Mouse (Mus musculus) midbrain, postnatal 0 days (tissue): ENCODE measurements around the gene Col13a1. TPM values are rescaled to one million over a fixed set of nuclear protein-coding genes. Genes with fewer than 3 reads are reported as not detected.

Experiments used
- ATAC-seq: fragments of 200-750 bp; cut with Nextera tagmentation; 2 replicates; pipeline ENCODE4 v1.8.0; 2017; ENCODE audit warnings: moderate number of reproducible peaks, mild to moderate bottlenecking, moderate TSS enrichment, moderate library complexity; ENCODE audit not compliant: low FRiP score
- DNase-seq: peaks from one replicate; pipeline ENCODE4 v3.0.0-alpha.2; 2015; ENCODE audit warnings: low spot score
- H3K27ac ChIP-seq: fragments of 300-500 bp; sonication (generic); 2 replicates; pipeline ENCODE4 v1.5.1; 2014; ENCODE audit warnings: low read depth, mild to moderate bottlenecking, low read length, mixed read lengths
- H3K27me3 ChIP-seq: fragments of 300-500 bp; sonication (generic); 2 replicates; pipeline ENCODE4 v1.6.1; 2014; ENCODE audit warnings: low read length, control low read depth, mixed read lengths; ENCODE audit not compliant: insufficient read depth
- H3K36me3 ChIP-seq: fragments of 300-500 bp; sonication (generic); 2 replicates; pipeline ENCODE4 v1.6.1; 2014; ENCODE audit warnings: low read length, control low read depth, mixed read lengths; ENCODE audit not compliant: insufficient read depth
- H3K4me1 ChIP-seq: fragments of 300-500 bp; sonication (generic); 2 replicates; pipeline ENCODE4 v1.6.1; 2014; ENCODE audit warnings: mild to moderate bottlenecking, control low read depth, antibody characterized with exemption, low read length, mixed read lengths; ENCODE audit not compliant: insufficient read depth
- H3K4me2 ChIP-seq: fragments of 300-500 bp; sonication (generic); 2 replicates; pipeline ENCODE4 v1.6.1; 2014; ENCODE audit warnings: low read depth, mild to moderate bottlenecking, low read length, mixed read lengths; ENCODE audit not compliant: poor library complexity, severe bottlenecking
- H3K4me3 ChIP-seq: fragments of 300-500 bp; sonication (generic); 2 replicates; pipeline ENCODE4 v1.5.1; 2014; ENCODE audit warnings: low read depth, mild to moderate bottlenecking, low read length, moderate library complexity
- H3K9ac ChIP-seq: fragments of 300-500 bp; sonication (generic); replicated peaks from 2 replicates; pipeline ENCODE4 v1.6.1; 2014; ENCODE audit warnings: mild to moderate bottlenecking, low read length, moderate library complexity, mixed read lengths; ENCODE audit not compliant: poor library complexity, severe bottlenecking
- H3K9me3 ChIP-seq: fragments of 300-500 bp; sonication (generic); 2 replicates; pipeline ENCODE4 v1.6.1; 2016; ENCODE audit warnings: low read length, control low read depth
- CTCF ChIP-seq: IDR thresholded peaks from 2 replicates; pipeline ENCODE4 v1.5.1; 2016; ENCODE audit warnings: antibody characterized with exemption, mild to moderate bottlenecking
- WGBS: fragments of 180-500 bp; shearing (Covaris S2); extraction: QIAGEN DNeasy Blood & Tissue Kit; methylation state at CpG from one replicate; pipeline ENCODE4 v1.1.7; 2014; 5-methylcytosine and 5-hydroxymethylcytosine counted together
- polyA plus RNA-seq: library from polyadenylated mRNA; unstranded; fragments of >200 nt; fragmentation: Nextera tagmentation; extraction: Ambion mirVana; gene quantifications from 2 replicates; pipeline ENCODE4 v1.2.1, GENCODE M21; 2015
- total RNA-seq: library from RNA; depleted of rRNA; stranded (reverse); fragments of >200 nt; gene quantifications from 2 replicates; pipeline ENCODE4 v1.2.3, GENCODE M21; 2014

Gene Col13a1
- total and polyA plus RNA-seq, 2 experiments from 2014 or later, result 1.2 to 3.7 TPM

DNA sequence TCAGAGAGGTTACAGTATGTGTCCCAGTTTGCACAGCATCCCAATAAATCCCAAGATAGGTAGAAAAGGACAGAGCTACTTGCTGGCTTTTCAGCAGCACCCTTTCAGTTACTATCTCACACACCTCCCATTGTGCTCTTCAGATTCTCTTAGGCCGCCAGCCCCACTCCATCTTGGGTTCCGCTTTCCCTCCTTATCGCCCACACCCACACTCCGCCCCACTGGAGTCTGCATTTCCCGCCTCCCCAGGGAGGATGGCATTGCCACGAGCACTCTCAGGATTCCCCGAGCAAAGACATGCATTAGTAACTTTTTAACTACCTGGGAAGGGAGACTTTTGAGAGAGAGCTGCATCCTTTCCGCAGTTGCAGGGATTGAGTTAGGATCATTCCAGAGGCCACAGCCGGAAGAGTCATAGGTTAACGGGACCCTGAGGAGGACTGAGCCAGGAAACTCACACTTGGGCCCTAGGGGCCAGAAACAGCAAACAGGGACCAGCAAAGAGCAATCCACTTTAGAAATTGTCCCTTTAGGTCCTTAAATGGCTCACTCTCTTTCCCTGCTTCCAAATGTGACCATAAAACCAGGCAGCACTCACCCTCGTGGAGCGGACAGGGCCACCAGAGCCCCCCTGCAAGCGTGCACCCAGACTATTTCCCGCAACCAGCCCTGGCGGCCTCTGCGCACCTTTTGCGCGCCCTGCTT, 1.4 kb downstream of the Col13a1 start:
- H3K9me3 ChIP-seq, result no peaks in the 10 kb centered on the region
- ATAC-seq (no peak), DNase-seq (no peak)
- H3K27me3 ChIP-seq, result peaks cover 52% of the 10 kb centered on the region
- H3K27ac ChIP-seq, result no peak overlapping the region
- peaks cover 12% of the 10 kb centered on the region for H3K4me1 ChIP-seq
- no peak for TF ChIP-seq CTCF
- H3K4me3 ChIP-seq, result peak overlapping the region; percentile 41
- peak overlapping the region; percentile 78 for H3K4me2 ChIP-seq
- WGBS, result 6% methylated on average over 18 of the region's 18 CpGs
- no peak overlapping the region for H3K9ac ChIP-seq
- no peaks in the 10 kb centered on the region for H3K36me3 ChIP-seq

DNA sequence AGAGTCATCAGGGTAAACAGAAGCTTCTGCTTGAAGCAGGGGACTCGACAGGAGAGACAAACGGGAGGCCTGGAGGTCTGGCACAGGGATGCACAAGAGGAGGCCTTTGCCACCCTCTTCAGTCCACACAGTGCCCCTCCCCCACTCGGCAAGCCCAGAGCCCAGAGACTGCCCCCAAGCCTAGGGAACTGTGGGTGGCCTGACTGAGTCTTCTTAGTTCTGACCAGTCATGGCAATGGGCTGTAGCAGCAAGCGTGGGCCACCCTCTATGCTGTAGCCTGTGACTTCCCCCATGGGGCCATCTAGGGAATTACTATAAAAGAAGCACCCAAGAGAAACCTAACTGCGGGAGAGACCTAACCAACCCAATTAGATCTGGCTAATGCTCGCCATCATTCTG, 1.9 kb downstream of the Col13a1 start:
- Histone ChIP-seq H3K4me2 (no peak overlapping the region), H3K36me3 (no peaks in the 10 kb centered on the region), H3K27me3 (peaks cover 51% of the 10 kb centered on the region), H3K9me3 (no peaks in the 10 kb centered on the region), H3K4me3 (no peak overlapping the region), H3K9ac (no peak overlapping the region), H3K27ac (no peak overlapping the region), H3K4me1 (peaks cover 12% of the 10 kb centered on the region)
- 0 out of 2 replicates have a peak, but pooled peaks have one; percentile 18 for ATAC-seq
- peak; percentile 44 for TF ChIP-seq CTCF
- peak; percentile 22 for DNase-seq
- WGBS, result 11% methylated on average over 6 of the region's 6 CpGs

DNA sequence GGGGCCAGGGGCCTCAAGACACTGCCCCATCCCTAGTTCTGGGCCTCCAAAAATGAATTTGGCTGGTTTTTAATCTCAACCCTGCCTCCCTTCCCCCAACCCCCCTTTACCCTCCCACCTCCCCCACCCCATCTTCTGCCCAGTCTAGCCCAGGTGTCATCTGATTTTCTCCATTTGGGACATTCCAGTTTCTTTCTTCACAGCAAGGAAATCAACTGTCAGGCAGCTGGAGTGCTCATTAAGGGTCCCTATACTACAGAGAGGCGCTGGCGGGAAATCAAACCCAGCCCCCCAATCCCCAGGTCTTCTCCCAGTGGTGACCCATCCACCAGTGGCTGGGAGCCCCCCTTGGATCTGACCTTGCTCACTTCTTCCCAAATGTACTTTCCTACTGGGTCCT, 4.3 kb downstream of the Col13a1 start:
- no peak for ATAC-seq
- no peak for DNase-seq
- H3K27ac ChIP-seq, result no peak overlapping the region
- H3K27me3 ChIP-seq, result peaks cover 42% of the 10 kb centered on the region
- no peaks in the 10 kb centered on the region for H3K9me3 ChIP-seq
- peaks cover 12% of the 10 kb centered on the region for H3K4me1 ChIP-seq
- H3K4me2 ChIP-seq, result no peak overlapping the region
- H3K4me3 ChIP-seq, result no peak overlapping the region
- no peaks in the 10 kb centered on the region for H3K36me3 ChIP-seq
- 81% methylated on average over 2 of the region's 2 CpGs for WGBS
- TF ChIP-seq CTCF, result no peak
- H3K9ac ChIP-seq, result no peak overlapping the region

DNA sequence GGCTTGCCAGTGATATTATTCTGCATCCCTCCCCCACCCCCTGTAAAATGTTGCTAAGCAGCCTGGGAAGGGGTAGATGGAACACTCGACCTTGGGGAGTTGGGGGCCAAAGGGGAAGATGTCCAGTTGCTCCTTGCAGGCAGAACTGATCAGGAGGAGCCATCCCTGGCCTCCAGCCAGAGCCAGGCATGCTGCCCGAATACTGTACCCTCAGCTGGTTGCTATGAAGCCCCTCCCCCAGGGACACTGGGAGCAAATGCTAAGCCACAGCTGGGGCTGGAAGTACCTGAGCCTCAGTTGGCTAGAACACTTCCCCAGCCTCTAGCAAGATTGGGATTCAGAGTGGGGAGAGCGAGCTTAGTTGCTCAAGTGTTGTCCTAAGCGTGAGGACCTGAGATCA, 6.9 kb downstream of the Col13a1 start:
- ATAC-seq (peak; percentile 28; the same call in 1 of the 2 replicates), DNase-seq (peak; percentile 59)
- H3K27me3 ChIP-seq, result peaks cover 17% of the 10 kb centered on the region
- H3K9ac ChIP-seq, result 0 out of 2 replicates have a peak overlapping the region, but pooled peaks have one; percentile 29
- H3K4me3 ChIP-seq, result no peak overlapping the region
- H3K27ac ChIP-seq, result no peak overlapping the region
- H3K4me2 ChIP-seq, result no peak overlapping the region
- no peak for TF ChIP-seq CTCF
- H3K36me3 ChIP-seq, result no peaks in the 10 kb centered on the region
- no peaks in the 10 kb centered on the region for H3K9me3 ChIP-seq
- H3K4me1 ChIP-seq, result no peaks in the 10 kb centered on the region
- WGBS, result 5% methylated on average over 4 of the region's 4 CpGs

DNA sequence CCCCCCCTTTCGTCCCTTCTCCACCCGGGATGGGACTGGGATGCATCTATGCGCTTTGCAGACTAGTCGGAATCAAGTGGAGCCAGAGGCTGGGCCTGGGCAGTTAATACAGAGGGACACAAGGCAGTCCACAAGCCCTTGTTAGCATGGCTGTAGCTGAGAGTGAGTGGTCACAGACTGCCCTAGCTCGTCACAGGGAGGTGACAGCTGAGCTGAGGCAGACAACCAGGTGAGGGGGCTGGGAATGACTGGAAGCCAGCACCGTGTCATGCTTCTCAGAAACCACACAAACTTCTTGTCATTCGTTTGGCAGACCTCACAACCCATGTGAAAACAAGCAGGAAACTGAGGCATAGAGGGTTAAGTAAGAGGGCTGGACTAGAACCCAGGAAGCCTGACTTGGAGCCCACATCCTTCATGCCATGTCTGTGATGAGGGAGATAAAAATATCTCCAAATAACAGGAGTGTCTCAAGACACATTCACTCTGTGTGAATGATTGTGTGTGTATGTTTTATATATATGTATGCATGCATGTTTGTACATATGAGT, 10.8 kb downstream of the Col13a1 start:
- TF ChIP-seq CTCF, result no peak
- Histone ChIP-seq H3K9ac (no peak overlapping the region), H3K4me2 (no peak overlapping the region), H3K4me1 (no peaks in the 10 kb centered on the region), H3K9me3 (no peaks in the 10 kb centered on the region), H3K36me3 (no peaks in the 10 kb centered on the region), H3K27me3 (no peaks in the 10 kb centered on the region; the same call in 1 of the 2 replicates), H3K27ac (no peak overlapping the region), H3K4me3 (no peak overlapping the region)
- WGBS, result 84% methylated on average over 7 of the region's 7 CpGs
- DNase-seq (no peak), ATAC-seq (no peak)

DNA sequence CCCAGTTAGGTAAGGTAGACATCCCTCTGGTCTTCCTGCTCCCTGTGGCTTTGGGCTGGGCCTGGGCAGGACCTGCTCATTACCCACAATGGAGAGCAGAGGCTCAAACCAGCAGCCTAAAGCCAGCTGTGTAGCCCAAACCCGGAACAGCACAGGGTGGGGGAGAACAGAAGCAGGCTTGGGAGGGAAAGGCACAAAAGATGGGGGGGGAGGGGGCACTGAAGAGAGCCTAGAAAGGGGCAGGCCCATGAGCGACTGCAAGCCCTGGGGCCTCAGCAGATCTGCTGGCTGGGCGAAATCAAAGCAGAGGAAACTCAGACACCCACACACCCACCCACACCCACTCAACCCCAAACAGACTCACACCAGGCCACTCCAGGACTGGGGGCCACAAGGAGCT, 11.7 kb downstream of the Col13a1 start:
- H3K9me3 ChIP-seq, result no peaks in the 10 kb centered on the region
- no peak overlapping the region for H3K4me2 ChIP-seq
- H3K36me3 ChIP-seq, result no peaks in the 10 kb centered on the region
- no peaks in the 10 kb centered on the region; the same call in 1 of the 2 replicates for H3K27me3 ChIP-seq
- H3K9ac ChIP-seq, result no peak overlapping the region
- ATAC-seq (no peak), DNase-seq (no peak)
- TF ChIP-seq CTCF, result no peak
- H3K27ac ChIP-seq, result no peak overlapping the region
- WGBS, result 47% methylated on average over 3 of the region's 3 CpGs
- H3K4me1 ChIP-seq, result no peaks in the 10 kb centered on the region
- no peak overlapping the region for H3K4me3 ChIP-seq
